Mouse (Mus musculus): ENCODE data around the gene Ldlrap1.

- peak; percentile 19; the same call in 1 of the 2 replicates for TF ChIP-seq POLR2A (IDR thresholded peaks at IDR 0.05; ENCODE audit: borderline replicate concordance, control insufficient read depth, low read depth, low read length)
- TF ChIP-seq CTCF (IDR thresholded peaks at IDR 0.05; ENCODE audit: control insufficient read depth, insufficient read depth, low read length), result no peak
Observed at GRCm38 (mm10) chr4:134734038-134734628, 33.7 kb downstream of the Ldlrap1 start.
